Mouse (Mus musculus) ES-E14 (cell line): ENCODE data around the gene Atp6v0a1.

Source experiments
- CHD2 ChIP-seq: IDR thresholded peaks from 2 replicates; pipeline ENCODE4 v1.6.1; 2014; ENCODE audit warnings: mild to moderate bottlenecking, low read depth, low read length, inconsistent platforms
- HCFC1 ChIP-seq: IDR thresholded peaks from 2 replicates; pipeline ENCODE4 v1.6.1; 2012; ENCODE audit warnings: low read length, inconsistent platforms, borderline replicate concordance; ENCODE audit not compliant: insufficient read depth
- MAFK ChIP-seq: IDR thresholded peaks from 2 replicates; pipeline ENCODE4 v1.6.1; 2014; ENCODE audit warnings: mild to moderate bottlenecking, low read depth, low read length, inconsistent platforms; ENCODE audit not compliant: insufficient read depth

DNA sequence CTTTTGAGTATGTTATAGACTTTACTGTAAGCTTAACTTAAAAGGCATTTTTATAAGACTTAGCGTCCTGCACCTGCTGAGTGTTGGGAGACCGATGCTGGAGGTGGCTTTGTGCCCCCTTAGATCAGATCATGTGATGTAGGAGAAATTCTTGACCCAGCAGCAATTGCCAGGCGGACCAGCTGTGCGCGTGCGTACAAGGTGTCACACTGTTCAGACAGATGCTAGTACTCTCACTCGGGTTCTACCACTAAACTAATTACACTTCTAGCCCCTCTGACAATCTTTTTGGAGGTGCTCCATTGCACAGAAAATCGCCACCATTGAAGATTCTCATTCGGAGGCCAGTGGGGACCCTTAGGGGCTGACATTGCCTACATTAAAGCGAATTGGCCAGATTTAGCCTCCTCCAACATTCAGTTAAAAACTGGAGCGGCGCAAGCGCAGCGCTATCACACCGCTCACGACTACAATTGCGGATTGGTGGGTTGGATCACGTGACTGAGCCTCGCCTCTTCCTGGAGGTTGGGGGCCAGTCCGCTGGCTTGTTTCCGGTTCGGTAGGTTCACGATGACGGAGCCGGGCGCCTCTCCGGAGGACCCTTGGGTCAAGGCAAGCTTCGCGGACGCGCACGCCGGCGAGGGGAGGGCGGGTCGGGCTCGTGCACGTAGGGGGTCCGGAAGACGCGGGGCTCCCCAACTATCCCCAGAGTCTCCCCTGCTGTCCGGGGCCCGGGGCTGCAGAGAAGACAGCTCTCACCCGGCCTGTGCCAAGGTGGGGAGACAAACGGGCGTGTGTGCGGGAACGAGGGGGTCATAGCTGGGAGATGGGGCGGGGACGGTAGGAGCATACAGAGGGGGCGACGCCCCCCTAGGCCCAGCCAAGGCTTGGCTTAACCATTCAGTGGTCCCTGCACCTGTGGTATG, 77.8 kb downstream of the Atp6v0a1 start, which contains the start of gene Mlx:
- TF ChIP-seq MAFK (no peak), HCFC1 (no peak), CHD2 (no peak)
